Mouse (Mus musculus): ENCODE data around the gene Sgms2. TPM values are rescaled to one million over a fixed set of nuclear protein-coding genes. Genes with fewer than 3 reads are reported as not detected.

Gene Sgms2
- total and polyA plus RNA-seq, 3 experiments = not detected

GRCm38 (mm10) chr3:131357643-131358042 lies 133.6 kb downstream of the Sgms2 start:
- no peaks in the 10 kb centered on the region for H3K9me3 ChIP-seq (replicated peaks; ENCODE audit: insufficient read depth, low read length)
- TF ChIP-seq MAFK (IDR thresholded peaks at IDR 0.05; ENCODE audit: borderline replicate concordance, low read depth, low read length) = no peak
- no peak for TF ChIP-seq MAZ (IDR thresholded peaks at IDR 0.05; ENCODE audit: low read depth, low read length)
- TF ChIP-seq MEF2A (IDR thresholded peaks at IDR 0.05; ENCODE audit: extremely low read depth, insufficient replicate concordance, low read depth, low read length, poor library complexity, severe bottlenecking) = no peak
- TF ChIP-seq NRF1 (IDR thresholded peaks at IDR 0.05; ENCODE audit: insufficient read depth, low read depth, low read length, poor library complexity, severe bottlenecking) = no peak
- no peak for TF ChIP-seq TCF12 (IDR thresholded peaks at IDR 0.05; ENCODE audit: low read depth, low read length)
- no peak for TF ChIP-seq POLR2A (IDR thresholded peaks at IDR 0.05; ENCODE audit: control insufficient read depth in 1 of 2, insufficient read depth in 1 of 2, low read depth in 1 of 2, low read length in 2 of 2, poor library complexity in 1 of 2)
- TF ChIP-seq BHLHE40 (IDR thresholded peaks at IDR 0.05; ENCODE audit: borderline replicate concordance, low read depth, low read length) = no peak
- no peak for TF ChIP-seq ETS1 (IDR thresholded peaks at IDR 0.05; ENCODE audit: low read depth, low read length)
- no peak for TF ChIP-seq POLR2AphosphoS5 (IDR thresholded peaks at IDR 0.05; ENCODE audit: borderline replicate concordance, low read depth, low read length)
- no peak for TF ChIP-seq ZNF384 (IDR thresholded peaks at IDR 0.05; ENCODE audit: low read depth, low read length)
- TF ChIP-seq RCOR1 (IDR thresholded peaks at IDR 0.05; ENCODE audit: low read depth, low read length) = no peak
- TF ChIP-seq GABPA (IDR thresholded peaks at IDR 0.05; ENCODE audit: low read depth, low read length) = no peak
- no peak for TF ChIP-seq NELFE (IDR thresholded peaks at IDR 0.05; ENCODE audit: low read depth, low read length)
- no peak for TF ChIP-seq MAX (IDR thresholded peaks at IDR 0.05; ENCODE audit: low read length)
- TF ChIP-seq JUND (IDR thresholded peaks at IDR 0.05; ENCODE audit: low read depth, low read length) = no peak
- TF ChIP-seq GATA1 (IDR thresholded peaks at IDR 0.05; ENCODE audit: low read depth, low read length) = no peak
- H3K27ac ChIP-seq (ENCODE audit: control insufficient read depth, low read depth, low read length) = no peak overlapping the region
- no peak for DNase-seq (ENCODE audit: low read depth, low spot score)
- H3K36me3 ChIP-seq (ENCODE audit: control insufficient read depth in 1 of 2, insufficient read depth in 2 of 2, low read length in 2 of 2) = no peaks in the 10 kb centered on the region
- H3K27me3 ChIP-seq (ENCODE audit: control insufficient read depth in 1 of 2, insufficient read depth in 2 of 2, low read length in 2 of 2) = no peaks in the 10 kb centered on the region; a peak in 1 of 4 replicates
- H3K9ac ChIP-seq (ENCODE audit: control insufficient read depth, low read depth, low read length, poor library complexity, severe bottlenecking) = no peak overlapping the region
- H3K79me2 ChIP-seq (ENCODE audit: control insufficient read depth, insufficient read depth, low read length, poor library complexity) = no peaks in the 10 kb centered on the region
- H3K4me3 ChIP-seq (ENCODE audit: control insufficient read depth in 1 of 2, insufficient read depth in 1 of 2, low read depth in 2 of 2, low read length in 2 of 2) = no peak overlapping the region
- no peaks in the 10 kb centered on the region for H3K4me1 ChIP-seq (ENCODE audit: control insufficient read depth in 1 of 2, insufficient read depth in 2 of 2, low read length in 2 of 2)

GRCm38 (mm10) chr3:131356026-131356425 lies 135.2 kb downstream of the Sgms2 start:
- H3K27ac ChIP-seq (ENCODE audit: control insufficient read depth, low read depth, low read length) = no peak overlapping the region
- H3K9ac ChIP-seq (ENCODE audit: control insufficient read depth, low read depth, low read length, poor library complexity, severe bottlenecking) = no peak overlapping the region
- H3K27me3 ChIP-seq (ENCODE audit: control insufficient read depth in 1 of 2, insufficient read depth in 2 of 2, low read length in 2 of 2) = no peaks in the 10 kb centered on the region; a peak in 1 of 4 replicates
- TF ChIP-seq RCOR1 (IDR thresholded peaks at IDR 0.05; ENCODE audit: low read depth, low read length) = no peak
- no peak for TF ChIP-seq ZNF384 (IDR thresholded peaks at IDR 0.05; ENCODE audit: low read depth, low read length)
- no peak for TF ChIP-seq MXI1 (IDR thresholded peaks at IDR 0.05; ENCODE audit: low read depth, low read length)
- TF ChIP-seq KAT2A (conservative IDR thresholded peaks at IDR 0.05; ENCODE audit: low read depth, low read length) = no peak
- no peak for TF ChIP-seq POLR2AphosphoS5 (IDR thresholded peaks at IDR 0.05; ENCODE audit: borderline replicate concordance, low read depth, low read length)
- no peak for TF ChIP-seq TAL1 (IDR thresholded peaks at IDR 0.05; ENCODE audit: low read length)
- no peak for TF ChIP-seq ZKSCAN1 (IDR thresholded peaks at IDR 0.05; ENCODE audit: low read depth, low read length)
- no peak for TF ChIP-seq MAZ (IDR thresholded peaks at IDR 0.05; ENCODE audit: low read depth, low read length)
- H3K4me1 ChIP-seq (ENCODE audit: control insufficient read depth in 1 of 2, insufficient read depth in 2 of 2, low read length in 2 of 2) = no peaks in the 10 kb centered on the region
- H3K36me3 ChIP-seq (ENCODE audit: control insufficient read depth in 1 of 2, insufficient read depth in 2 of 2, low read length in 2 of 2) = no peaks in the 10 kb centered on the region
- no peaks in the 10 kb centered on the region for H3K79me2 ChIP-seq (ENCODE audit: control insufficient read depth, insufficient read depth, low read length, poor library complexity)
- no peak overlapping the region for H3K4me3 ChIP-seq (ENCODE audit: control insufficient read depth in 1 of 2, insufficient read depth in 1 of 2, low read depth in 2 of 2, low read length in 2 of 2)
- DNase-seq (ENCODE audit: low read depth, low spot score) = no peak
- no peaks in the 10 kb centered on the region for H3K9me3 ChIP-seq (replicated peaks; ENCODE audit: insufficient read depth, low read length)
